Mouse (Mus musculus): ENCODE data around the gene AC141477.1. TPM values are rescaled to one million over a fixed set of nuclear protein-coding genes. Genes with fewer than 3 reads are reported as not detected.
A peak's percentile ranks its signal among the peaks of the same experiment; 100 is the strongest.

AC141477.1 gene
- total RNA-seq (2021), result not detected
- long read RNA-seq, experiment 1, result 0 reads
- long read RNA-seq, experiment 2, result 0 reads

DNA sequence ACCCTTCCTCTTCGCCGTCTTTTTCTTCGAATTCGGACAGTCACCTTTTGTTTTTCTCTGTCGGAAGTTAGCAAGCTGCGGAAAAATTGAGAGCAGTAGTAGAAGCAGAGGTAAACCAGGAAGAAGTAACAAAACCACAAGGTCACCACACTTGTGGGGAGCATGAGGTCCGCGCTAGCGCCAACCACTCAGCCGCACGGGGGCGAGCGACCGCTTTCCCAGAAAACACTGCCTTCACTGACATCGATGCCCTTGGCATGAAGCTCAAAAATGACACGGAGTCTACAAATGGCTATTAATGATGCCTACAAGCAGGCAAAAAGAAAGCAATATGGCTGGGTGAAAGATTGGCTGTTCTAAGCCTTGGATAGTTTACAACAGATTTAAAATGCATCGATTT lies at the start of gene AC141477.1:
Gene AC141477.1 (minus strand): TSS at position 164 of the 400 bp plus-strand sequence.
- intact Hi-C loops (cut with DNase I), result no loop called here
- DNase-seq, result no peak

DNA sequence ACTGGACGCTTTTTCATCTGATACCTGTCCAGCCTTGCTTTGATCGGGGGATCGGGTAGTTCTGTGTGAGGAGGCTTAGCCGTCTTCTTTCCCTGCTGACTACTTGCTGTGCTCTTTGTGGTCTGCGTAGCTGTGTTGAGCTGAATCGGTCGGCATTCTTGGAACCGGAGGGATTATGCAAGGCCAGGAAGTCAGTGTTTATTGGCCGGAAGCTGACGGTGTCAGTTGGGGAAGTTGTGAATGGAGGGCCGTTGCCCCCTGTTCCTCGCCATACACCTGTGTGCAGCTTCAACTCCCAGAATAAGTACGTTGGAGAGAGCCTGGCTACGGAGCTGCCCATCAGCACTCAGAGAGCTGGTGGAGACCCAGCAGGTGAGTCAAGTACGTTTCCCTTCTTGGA lies 49.0 kb upstream of the AC141477.1 start:
- intact Hi-C loops (cut with DNase I), result no loop called here
- no peak for DNase-seq

DNA sequence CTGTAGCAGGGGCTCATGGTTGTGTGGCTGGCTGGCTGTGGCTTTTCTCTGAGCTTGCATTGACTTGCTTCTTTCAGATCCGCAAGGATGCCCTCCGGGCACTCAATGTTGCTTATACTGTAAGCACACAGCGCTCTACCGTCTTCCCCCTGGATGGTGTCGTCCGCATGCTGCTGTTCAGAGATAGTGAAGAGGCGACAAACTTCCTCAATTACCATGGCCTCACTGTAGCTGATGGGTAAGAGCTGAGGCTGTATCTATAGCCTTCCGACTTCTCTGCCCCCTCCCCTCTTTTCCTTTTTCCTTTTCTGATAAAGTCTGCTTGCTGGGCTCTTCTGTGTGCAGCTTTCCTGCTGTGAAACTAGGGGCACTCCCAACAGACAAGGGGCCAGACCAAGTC lies 48.0 kb upstream of the AC141477.1 start:
- DNase-seq, result no peak
- intact Hi-C loops (cut with DNase I), result no loop called here

DNA sequence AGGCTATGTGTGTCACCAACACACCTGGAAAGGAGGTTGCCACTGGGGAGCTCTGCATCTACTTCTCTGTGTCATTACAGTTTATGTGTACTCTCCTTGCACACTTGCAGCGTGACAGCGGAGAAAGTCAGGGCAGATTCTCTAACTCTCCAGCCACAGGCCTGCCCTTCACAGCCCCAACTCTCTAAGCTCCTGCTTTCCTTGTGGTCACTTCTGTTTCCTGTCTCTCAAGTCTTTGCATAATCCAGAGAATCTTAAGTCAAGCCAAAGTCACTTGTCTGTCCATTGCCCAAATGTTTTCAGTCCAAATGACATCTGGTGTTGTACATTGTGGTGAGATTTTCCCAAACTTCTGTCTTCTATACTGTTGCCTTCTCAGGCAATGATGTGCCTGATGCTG lies 46.1 kb upstream of the AC141477.1 start:
- intact Hi-C loops (cut with DNase I), result no loop called here
- DNase-seq, result no peak

DNA sequence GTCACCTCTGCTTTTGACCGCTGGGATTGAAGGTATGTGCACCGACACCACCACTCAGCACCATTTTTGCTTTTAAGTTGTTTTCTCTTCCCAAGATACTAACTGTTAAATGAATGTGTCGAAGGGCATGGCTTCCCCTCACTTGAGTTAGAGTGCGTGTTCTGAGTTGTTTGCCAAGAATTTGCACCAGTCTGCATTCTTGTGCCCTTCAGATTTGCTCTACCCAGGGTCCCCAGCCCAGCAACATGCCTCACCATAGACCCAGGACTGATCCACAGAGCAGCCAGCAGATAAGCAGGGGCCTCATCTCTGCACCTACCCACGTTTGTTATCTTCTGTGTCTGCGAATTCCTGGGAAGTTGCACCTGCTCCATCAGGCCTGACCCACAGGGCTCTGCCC lies 41.2 kb upstream of the AC141477.1 start:
- DNase-seq, result no peak
- intact Hi-C loops (cut with DNase I), result no loop called here

DNA sequence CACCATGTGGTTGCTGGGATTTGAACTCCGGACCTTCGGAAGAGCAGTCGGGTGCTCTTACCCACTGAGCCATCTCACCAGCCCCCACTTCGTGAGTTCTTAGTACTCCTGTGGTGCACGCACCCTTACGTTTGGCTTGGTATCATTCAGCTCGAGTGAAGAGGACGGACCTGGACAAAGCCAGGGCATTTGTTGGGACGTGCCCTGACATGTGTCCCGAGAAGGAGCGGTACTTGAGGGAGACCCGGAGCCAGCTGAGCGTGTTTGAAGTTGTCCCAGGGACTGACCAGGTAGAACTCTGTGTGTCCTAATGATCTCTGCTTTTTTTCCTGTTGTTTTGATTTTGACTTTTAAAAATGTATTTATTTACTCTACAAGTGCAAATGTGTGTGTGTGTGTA lies 40.6 kb upstream of the AC141477.1 start:
- intact Hi-C loops (cut with DNase I), result no loop called here
- DNase-seq, result no peak

DNA sequence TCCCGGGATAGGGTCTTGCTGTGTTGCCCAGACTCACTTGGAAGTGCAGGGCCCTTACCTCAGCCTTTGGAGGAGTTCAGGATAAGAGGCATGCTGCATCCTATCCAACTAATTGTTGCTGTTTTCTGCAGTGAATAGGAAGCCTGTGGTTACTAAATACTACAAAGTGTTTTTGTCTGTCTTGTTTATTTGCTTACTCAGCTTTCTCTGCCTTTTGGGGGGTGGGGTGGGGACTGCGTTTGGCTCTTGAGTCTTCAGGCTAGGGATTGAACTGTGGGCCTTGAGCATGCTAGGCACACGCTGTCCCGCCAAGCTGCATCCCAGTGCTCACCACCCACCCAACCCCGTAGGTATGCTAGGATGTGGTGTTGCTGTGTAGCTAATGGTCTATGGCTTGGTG lies 33.5 kb upstream of the AC141477.1 start:
- intact Hi-C loops (cut with DNase I), result no loop called here
- DNase-seq, result no peak

DNA sequence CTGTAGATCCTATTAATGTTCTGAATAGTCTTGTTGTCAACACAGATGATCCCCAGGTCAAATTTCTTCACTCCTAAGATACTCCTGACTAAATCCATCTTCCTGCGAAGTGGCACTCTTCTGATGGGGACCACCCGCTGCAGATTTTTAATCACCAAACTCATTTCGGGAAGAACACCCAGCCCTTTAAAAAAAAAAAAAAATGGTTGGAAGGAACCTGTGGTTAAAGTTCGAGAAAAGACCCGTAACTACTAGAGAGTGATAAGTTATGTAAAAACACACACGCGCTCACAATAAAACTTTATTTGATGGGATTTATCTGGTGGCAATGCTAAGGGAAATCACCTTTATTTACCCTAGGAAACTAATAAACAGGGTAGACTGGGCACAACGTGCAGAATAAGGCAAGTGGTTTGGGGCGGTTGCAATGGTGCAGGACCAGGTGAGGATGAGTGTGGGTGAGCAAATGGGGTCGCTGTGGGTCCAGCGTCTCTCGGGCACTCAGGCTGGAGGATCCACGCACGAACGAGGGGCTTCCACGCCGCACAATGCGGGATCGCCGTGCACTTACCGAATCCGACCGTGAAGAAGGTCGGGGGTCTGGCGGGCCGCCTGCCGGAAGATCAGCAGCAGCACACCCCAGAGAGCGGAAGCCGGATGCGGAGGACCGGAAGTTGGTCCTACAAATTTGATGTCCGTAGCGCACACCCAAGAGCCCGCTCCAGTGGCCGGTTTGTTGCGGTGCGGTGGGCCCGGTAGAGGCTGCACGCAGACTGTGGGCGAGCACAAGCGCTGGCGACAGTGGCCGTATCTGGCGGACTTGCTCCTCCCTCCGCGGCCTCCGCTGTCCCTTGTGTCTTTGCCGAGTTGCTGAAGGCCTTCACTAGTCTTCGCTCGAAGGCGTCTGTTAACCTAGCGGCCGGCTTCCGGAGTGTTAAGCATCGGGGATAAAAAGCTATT lies 28.2 kb upstream of the AC141477.1 start, which contains the start of the genes Mcm3ap and Ybey:
Gene Mcm3ap (plus strand): TSS at position 725 of the 960 bp plus-strand sequence.
Gene Ybey (minus strand): TSS at position 912 of the 960 bp plus-strand sequence.
- DNase-seq, result peak; percentile 88 to 90
- intact Hi-C loops (cut with DNase I), result no loop called here

DNA sequence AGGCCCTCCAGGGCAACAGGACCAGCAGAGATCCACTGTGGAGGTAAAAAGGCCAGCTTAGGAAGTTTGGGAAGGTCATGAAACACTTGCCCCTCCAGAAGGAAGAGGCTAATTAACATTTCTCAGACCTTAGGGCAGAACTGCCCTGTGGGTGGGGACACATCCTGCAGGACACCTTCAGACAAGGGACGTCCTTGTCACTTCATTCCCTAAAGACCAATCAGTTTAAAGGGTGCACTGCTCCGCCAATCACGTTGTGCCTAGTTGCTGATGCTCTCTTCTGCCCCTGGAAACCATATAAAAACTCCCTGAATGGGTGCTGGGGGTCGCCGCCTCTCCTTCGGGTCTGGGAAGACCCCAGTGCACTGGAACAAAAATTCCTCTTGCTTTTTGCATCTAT lies 22.5 kb upstream of the AC141477.1 start:
- DNase-seq, result no peak
- intact Hi-C loops (cut with DNase I), result no loop called here

DNA sequence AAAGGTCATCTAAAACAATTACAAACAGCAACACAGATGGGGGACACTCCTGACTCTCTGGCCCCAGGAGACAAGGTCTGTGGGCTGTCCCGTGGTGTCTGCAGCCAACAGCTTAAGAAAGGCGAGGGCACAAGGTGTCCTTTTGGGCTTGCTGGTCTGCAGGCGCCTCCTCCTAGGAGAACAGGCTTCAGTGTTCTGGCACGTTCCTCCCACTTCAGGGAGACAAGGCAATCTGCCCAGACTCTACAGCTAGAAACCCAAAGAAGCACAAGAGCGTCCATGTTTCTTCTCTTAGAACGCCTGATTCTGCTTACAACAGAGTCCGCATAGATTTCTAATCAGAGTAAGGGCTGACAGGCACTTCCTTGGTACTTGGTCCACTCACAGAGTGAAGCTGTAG lies 22.1 kb upstream of the AC141477.1 start:
- no peak for DNase-seq
- intact Hi-C loops (cut with DNase I), result no loop called here

DNA sequence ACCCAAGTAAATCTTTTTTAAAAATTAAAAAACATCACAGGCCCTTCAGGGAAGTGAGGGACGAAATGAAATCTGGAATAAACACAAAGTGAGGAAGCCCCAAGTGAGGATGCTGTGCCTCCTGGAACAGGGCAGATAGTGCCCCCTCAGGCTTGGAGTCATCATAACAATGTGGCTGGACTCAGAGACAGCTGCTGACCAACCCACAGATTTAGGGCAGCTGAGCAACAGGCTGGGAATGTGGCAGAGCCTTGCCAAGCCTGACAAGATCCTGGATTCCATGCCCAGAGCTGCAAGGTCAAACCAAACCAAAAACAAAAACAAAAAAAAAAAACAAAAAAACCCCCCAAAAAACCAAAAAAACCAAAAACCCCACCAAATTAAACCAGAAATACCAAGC lies 21.0 kb upstream of the AC141477.1 start:
- no peak for DNase-seq
- intact Hi-C loops (cut with DNase I), result no loop called here

DNA sequence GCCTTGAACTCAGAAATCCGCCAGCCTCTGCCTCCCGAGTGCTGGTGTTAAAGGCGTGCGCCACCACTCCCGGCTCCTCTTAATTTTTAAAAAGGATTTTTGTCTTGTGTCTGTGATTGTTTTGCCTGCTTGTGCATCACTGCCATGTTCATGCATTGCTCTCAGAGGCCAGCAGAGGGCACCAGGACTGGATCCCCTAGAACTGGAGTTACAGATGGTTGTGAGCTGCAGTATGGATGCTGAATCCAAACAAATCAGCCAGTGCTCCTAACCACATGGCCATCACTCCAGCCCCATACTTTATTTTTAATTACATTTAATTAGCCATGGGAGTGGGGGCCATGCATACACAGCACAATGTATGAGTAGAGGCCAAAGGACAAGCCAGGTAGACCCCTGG lies 15.0 kb upstream of the AC141477.1 start:
- intact Hi-C loops (cut with DNase I), result loop anchor here (1.0 kb wide), 1 partner anchor 280 kb away; no protein-coding TSS in a partner anchor

DNA sequence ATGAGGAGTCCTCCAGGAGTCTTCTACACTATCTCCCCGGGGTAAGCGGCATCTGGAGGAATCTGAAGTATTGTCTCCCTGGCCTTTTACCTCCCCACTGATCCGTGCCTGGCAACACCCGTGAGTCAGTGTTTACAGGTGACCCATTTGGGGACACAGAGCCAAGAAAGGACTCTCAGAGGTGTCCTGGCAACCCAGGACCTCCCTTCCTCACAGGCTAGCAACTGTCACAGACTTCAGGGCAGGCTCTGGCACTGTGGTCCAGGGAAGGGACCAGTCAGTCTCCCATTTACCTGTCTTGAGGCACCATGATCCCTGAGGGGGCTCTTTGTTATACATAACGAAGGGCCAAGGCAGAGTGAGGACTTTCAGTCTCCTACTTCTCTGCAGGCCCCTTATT lies 8.6 kb upstream of the AC141477.1 start, which contains the start of gene 2610028H24Rik:
Gene 2610028H24Rik (plus strand): TSS at position 231 of the 400 bp plus-strand sequence.
- intact Hi-C loops (cut with DNase I), result no loop called here
- DNase-seq, result no peak

More for the DNA sequence above, 15.0 kb upstream of the AC141477.1 start:
- DNase-seq, result peak; percentile 54 to 70

DNA sequence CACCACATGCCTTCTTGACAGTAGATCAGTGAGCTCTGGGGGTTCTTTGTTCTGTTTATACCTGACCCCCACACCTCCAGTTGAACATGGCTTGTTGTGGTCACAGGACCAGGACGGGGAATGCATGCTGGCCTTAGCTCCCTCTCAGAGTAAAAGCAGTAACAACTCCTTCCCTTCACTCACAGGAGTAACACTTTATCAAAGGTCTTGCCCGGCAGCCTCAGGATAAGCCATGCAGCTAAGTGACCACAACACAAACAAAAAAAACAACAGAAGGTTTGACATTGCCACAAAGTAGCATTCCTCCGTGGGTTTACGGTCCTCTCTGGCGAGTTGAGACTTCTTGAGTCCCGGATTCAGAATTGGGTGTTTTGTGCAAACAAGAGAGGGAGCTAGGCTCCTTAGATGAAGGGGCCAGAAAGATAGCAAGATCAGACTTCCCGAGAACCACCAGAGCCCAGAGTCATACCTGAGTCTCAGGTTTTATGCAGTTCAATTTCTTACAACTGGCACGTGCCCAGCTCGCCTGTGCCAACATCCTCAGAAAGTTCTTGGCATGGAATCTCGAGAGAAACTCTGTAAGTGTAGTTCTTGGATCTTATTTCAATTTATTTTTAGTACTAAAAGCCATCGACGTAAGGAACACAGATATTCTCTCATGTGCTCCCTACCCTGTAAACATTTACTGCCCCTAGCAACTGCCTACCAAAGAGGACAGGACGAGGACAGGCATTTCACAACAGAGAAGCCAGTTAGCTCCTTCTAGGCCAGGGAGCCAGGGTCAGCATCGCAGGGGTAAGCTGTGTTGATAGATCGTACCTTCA lies 7.4 kb upstream of the AC141477.1 start:
- intact Hi-C loops (cut with DNase I), result no loop called here
- DNase-seq, result peak; percentile 50 to 54

DNA sequence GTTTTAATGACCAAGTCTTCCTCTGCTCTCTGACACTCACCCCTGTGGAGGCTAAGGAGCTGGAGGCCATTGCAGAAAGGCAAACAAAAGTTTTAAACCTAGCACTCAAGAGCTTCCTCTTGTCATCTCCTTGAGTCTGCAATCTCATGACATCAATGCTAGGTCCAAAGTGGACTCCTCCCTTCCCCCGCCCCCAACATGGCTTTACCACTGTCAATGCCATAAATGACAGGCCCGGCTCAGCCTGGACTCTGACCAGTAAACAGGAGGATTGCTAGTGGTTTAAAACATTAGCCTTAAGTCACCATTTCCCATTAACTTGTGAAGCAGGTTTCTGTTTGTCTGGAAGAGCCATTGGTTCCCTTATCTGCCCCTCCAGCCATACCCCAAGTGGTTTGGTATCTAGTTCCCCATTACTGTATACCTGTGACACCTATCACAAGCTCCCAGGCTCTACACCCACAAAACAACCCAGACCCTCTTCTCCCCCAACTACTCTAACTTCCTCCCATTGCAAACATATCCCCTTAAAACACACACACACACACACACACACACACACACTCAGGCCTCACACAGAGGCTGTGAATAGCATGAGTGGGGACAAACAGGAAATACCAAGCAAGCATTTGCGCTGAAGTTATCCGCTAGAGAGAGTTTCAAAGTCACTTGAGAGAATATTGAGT lies 5.9 kb upstream of the AC141477.1 start:
- peak in 1 of 2 experiments; percentile 35 for DNase-seq
- intact Hi-C loops (cut with DNase I), result no loop called here

DNA sequence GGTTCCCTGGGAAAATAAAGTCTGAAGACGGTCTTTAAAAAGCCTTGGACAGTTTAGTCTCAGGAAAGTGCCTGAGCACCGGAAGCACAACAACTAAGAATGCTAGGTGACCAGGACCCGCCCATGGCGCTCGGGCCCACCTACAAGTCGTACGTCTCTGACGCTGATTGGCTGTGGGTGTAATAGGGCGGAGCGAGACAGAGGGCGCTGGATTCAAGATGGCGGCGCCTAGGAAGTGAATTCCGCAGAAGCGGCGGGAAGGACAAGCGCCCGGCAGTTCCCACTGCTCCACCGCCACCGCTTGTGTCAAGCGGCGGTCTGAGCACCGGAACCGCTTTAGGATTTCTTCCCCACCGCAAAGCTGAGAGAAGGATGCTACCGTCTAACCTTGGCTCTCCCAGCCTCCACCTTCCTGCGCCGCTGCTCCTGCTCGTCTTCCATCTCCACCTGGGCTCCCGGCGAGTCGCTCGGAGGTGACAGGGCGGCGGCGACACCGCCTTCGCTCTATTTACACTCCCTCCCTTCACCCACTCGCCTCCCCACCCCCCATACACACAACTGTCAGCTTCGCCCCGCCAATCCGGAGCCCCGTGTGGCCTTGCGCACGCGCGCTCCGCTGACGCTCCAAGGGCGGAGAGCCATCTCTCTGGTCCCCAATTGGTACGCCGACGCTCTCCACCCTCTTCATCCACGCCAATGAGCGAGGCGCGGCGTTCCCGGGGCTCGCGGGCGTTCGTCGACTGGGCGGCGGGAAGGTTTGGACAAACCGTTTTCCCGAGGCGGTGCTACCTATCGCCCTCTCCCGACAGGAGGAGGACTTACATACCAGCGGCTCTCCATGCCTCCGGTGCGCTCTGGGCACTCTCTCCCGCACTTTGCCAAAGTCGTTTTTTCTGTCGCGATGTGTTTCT lies 2.2 kb upstream of the AC141477.1 start, which contains the start of gene Pcnt:
Gene Pcnt (minus strand): TSS at position 609 of the 911 bp plus-strand sequence.
- DNase-seq, result peak; percentile 98
- intact Hi-C loops (cut with DNase I), result no loop called here

DNA sequence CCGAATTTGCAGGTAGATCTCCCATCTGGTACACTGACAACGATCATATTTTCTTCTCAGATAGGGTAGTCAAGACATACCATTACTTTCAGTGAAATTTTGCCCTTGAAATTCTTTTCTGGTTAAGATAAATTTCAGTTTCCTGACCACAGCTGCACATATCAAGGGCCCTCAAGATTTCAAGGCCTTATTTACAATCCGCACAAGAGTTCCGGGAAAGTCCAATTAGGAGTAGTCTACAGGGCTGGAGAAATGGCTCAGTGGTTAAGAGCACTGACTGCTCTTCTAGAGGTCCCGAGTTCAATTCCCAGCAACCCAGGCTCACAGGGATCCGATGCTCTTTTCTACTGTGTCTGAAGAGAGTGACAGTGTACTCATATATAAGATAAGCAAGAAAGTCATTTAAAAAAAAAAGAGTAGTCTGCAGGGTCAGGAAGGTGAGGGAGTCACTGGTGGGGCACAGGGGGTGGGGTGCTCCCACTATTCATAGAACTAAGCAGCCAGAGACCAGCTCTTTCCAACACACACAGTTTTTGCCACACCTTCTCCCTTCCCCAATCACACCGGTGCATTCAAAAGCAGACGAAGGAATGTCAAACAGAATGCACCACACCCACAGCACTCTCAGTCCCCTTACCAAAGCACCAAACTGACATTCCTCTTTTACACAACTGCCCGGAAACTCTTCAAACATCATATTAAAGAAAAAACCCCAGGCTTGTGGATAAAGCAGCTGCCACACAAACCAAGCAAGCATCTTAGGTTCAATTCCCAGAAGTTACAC lies 945 bp downstream of the AC141477.1 start:
- intact Hi-C loops (cut with DNase I), result no loop called here
- no peak for DNase-seq

DNA sequence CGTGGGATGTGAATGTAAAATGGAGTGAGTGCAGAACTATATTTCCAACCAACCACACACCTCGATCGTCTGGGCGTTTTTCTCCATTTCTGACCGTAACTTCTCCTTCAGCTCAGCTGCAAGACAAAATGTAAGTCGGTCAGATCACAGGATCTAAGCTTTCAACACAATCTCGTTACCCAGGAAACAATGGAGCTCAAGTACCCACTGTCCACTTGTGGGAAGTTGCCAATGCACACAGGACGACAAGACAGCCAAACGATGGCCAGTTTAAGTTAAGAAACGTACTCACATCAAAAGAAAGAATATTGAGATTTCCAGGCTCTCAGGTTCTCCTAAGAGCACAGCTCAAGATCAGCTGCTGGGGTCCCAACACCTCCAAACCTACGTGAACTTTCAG lies 6.3 kb downstream of the AC141477.1 start:
- DNase-seq, result no peak
- intact Hi-C loops (cut with DNase I), result no loop called here

Data from heart, postnatal 14 days (tissue).